Mouse (Mus musculus) stomach, embryonic 16.5 days (tissue): Measurements from ENCODE around the gene Pla2g3. TPM values are rescaled to one million over a fixed set of nuclear protein-coding genes. Genes with fewer than 3 reads are reported as not detected.

Experiments used
- ATAC-seq: fragments of 200-750 bp; cut with Nextera tagmentation; 2 replicates; pipeline ENCODE4 v1.8.0; 2017; ENCODE audit warnings: moderate number of reproducible peaks, moderate TSS enrichment; ENCODE audit not compliant: insufficient read depth, low FRiP score
- H3K27ac ChIP-seq: fragments of 300-500 bp; sonication (generic); 2 replicates; pipeline ENCODE4 v1.5.1; 2014; ENCODE audit warnings: low read length
- H3K27me3 ChIP-seq: fragments of 300-500 bp; sonication (generic); 2 replicates; pipeline ENCODE4 v1.6.1; 2014; ENCODE audit warnings: low read length, control low read depth, mixed read lengths; ENCODE audit not compliant: control insufficient read depth, insufficient read depth
- H3K36me3 ChIP-seq: fragments of 300-500 bp; sonication (generic); 2 replicates; pipeline ENCODE4 v1.6.1; 2014; ENCODE audit warnings: low read length; ENCODE audit not compliant: control insufficient read depth, insufficient read depth
- H3K4me1 ChIP-seq: fragments of 300-500 bp; sonication (generic); 2 replicates; pipeline ENCODE4 v1.6.1; 2014; ENCODE audit warnings: low read length, control low read depth, mixed read lengths; ENCODE audit not compliant: control insufficient read depth, insufficient read depth
- H3K4me2 ChIP-seq: fragments of 300-500 bp; sonication (generic); 2 replicates; pipeline ENCODE4 v1.6.1; 2014; ENCODE audit warnings: low read depth, low read length, mixed read lengths
- H3K4me3 ChIP-seq: fragments of 300-500 bp; sonication (generic); replicated peaks from 2 replicates; pipeline ENCODE4 v1.5.1; 2014; ENCODE audit warnings: mild to moderate bottlenecking, low read length
- H3K9ac ChIP-seq: fragments of 300-500 bp; sonication (generic); 2 replicates; pipeline ENCODE4 v1.6.1; 2014; ENCODE audit warnings: low read length
- H3K9me3 ChIP-seq: fragments of 300-500 bp; sonication (generic); replicated peaks from 2 replicates; pipeline ENCODE4 v1.6.1; 2016; ENCODE audit warnings: low read length, control low read depth; ENCODE audit not compliant: control insufficient read depth
- WGBS: fragments of 180-500 bp; shearing (Covaris S2); extraction: QIAGEN DNeasy Blood & Tissue Kit; methylation state at CpG from one replicate; pipeline ENCODE4 v1.1.7; 2014; 5-methylcytosine and 5-hydroxymethylcytosine counted together
- polyA plus RNA-seq: library from polyadenylated mRNA; unstranded; fragments of >200 nt; fragmentation: Nextera tagmentation; extraction: Ambion mirVana; gene quantifications from 2 replicates; pipeline ENCODE4 v1.2.1, GENCODE M21; 2015

Pla2g3 gene
- polyA plus RNA-seq, 1 experiment from 2014 or later: 1.8 TPM

DNA sequence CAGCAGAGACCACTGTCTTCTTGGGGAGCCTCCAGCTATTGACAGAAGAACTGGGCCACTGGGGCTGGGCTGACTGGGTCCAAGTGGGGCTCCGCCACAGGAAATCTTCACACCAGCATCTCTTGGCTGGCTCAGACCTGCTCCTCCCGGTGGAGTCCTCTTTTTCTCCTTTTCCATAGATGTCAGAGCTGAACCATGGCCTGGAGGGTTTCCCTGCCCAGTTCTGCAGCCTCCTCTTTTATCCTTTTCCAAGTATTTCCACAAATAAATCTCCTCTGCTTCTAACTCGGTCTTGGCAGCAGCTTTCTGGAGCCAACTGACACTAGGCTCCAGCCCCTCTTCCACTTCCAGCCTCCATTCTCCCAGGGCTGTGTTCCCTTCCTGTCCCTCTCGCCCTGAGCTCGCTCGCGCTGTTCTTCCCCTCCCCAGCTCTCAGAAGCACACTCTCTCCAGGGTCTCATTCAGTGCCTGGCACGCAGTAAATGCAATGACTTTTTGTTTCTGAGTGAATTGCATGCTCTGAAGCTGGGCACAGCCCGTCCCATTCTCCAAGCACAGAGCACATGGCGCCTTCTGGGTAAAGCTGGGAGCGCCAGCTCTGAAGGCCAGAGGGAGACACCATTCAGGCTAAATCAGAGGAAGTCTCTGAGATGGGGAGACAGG, 4.0 kb upstream of the Pla2g3 start:
- Histone ChIP-seq H3K27me3 (no peaks in the 10 kb centered on the region), H3K27ac (no peak overlapping the region), H3K9me3 (no peaks in the 10 kb centered on the region), H3K4me2 (no peak overlapping the region), H3K4me3 (no peak overlapping the region), H3K4me1 (0 out of 2 replicates have a peak, but pooled peaks cover 3% of the 10 kb centered on the region), H3K9ac (no peak overlapping the region), H3K36me3 (no peaks in the 10 kb centered on the region)
- 59% methylated on average over 11 of the region's 11 CpGs for WGBS
- ATAC-seq: no peak

DNA sequence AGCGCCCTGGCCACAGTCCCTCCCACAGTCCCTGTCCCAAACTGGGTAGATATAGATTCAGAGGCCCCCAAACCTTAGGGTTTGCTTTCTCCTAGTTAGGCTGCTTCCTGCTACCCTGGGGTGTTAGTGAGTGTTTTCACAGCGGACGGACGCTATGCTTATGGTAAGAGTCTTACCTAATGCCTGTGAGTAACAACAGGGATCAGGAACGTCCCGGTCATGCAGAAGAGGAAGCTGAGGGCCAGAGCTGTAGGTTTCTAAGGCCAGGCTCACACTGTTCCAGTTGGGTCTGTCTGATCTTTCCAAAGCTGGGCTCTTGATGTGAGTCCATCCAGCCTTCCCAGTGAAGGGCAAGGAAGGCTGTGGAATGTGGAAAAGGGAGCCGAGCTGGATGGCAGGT, 1.7 kb upstream of the Pla2g3 start:
- Histone ChIP-seq H3K36me3 (no peaks in the 10 kb centered on the region), H3K4me3 (no peak overlapping the region), H3K27ac (peak overlapping the region; percentile 34), H3K4me2 (no peak overlapping the region), H3K4me1 (0 out of 2 replicates have a peak, but pooled peaks cover 3% of the 10 kb centered on the region), H3K27me3 (no peaks in the 10 kb centered on the region), H3K9me3 (no peaks in the 10 kb centered on the region), H3K9ac (peak overlapping the region; percentile 42; the same call in 1 of the 2 replicates)
- 69% methylated on average over 7 of the region's 7 CpGs for WGBS
- no peak for ATAC-seq

DNA sequence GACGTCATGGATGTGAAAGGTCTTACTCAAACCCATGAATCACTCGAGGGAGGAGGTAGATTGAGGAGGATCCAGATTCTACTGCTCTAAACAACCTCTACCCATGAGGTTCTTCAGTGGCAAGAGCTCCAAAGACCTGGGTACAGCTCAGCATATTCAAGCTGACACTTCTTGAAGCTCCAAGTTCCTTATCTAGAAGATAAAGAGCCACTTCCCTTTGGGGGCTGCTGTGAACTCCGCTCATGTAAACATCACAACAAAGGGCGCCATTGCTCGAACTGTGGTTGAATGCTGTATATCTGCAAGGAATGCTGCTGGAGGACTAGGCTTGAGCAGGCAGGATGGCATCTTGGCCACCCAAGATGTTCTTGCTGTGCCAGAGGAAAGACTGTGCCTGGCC, 952 bp downstream of the Pla2g3 start:
- Histone ChIP-seq H3K9ac (no peak overlapping the region), H3K9me3 (no peaks in the 10 kb centered on the region), H3K4me1 (0 out of 2 replicates have a peak, but pooled peaks cover 3% of the 10 kb centered on the region), H3K27me3 (no peaks in the 10 kb centered on the region), H3K36me3 (no peaks in the 10 kb centered on the region), H3K4me3 (no peak overlapping the region), H3K4me2 (no peak overlapping the region), H3K27ac (no peak overlapping the region)
- ATAC-seq: no peak
- WGBS: 63% methylated on average over 5 of the region's 5 CpGs

DNA sequence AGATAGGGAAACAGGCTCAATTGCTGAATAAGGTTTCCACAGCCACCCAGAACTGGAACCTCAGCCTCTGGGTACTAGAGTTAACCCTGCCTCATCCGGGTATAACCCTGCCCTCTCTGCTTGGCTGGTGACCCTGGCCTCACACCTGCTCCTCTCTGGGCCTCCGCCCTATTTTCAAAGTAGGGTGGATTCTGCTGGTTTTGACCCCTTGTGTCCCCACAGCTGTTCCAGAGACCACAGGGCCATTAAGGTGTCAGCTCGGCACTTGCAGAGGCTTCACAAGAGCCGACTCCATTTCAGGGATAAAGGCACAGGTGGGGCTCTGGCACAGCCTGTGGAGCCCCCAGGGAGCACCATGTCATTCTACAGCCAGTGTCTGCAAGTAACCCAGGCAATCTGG, 4.7 kb downstream of the Pla2g3 start:
- no peak overlapping the region for H3K4me2 ChIP-seq
- no peaks in the 10 kb centered on the region for H3K36me3 ChIP-seq
- H3K9me3 ChIP-seq: no peaks in the 10 kb centered on the region
- H3K27me3 ChIP-seq: no peaks in the 10 kb centered on the region
- 54% methylated on average over 4 of the region's 4 CpGs for WGBS
- no peak overlapping the region for H3K27ac ChIP-seq
- no peak for ATAC-seq
- 0 out of 2 replicates have a peak, but pooled peaks cover 2% of the 10 kb centered on the region for H3K4me1 ChIP-seq
- no peak overlapping the region for H3K4me3 ChIP-seq
- H3K9ac ChIP-seq: no peak overlapping the region

DNA sequence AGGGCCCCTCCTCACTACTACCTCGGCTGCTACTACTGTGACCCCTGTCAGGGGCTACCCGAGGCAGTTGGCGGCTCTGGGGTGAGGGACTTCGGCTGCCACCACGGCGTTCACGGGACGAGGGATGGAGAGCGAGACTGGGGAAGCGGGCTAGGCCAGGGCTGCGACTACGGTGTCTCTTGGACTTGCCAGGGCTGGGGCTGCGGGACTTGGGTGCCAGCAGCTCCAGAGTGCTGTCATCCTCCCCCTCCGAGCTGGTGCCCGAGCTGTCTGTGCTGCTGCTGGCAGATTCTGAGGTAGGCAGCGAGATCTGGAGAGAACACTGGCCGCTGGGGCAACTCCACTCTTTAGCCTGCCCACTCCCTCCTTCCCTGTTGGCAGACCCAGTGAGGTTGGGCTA, 6.8 kb downstream of the Pla2g3 start:
- no peaks in the 10 kb centered on the region for H3K27me3 ChIP-seq
- H3K4me1 ChIP-seq: no peaks in the 10 kb centered on the region
- WGBS: 73% methylated on average over 17 of the region's 17 CpGs
- H3K36me3 ChIP-seq: no peaks in the 10 kb centered on the region
- 0 out of 2 replicates have a peak overlapping the region, but pooled peaks have one; percentile 44 for H3K9ac ChIP-seq
- H3K4me3 ChIP-seq: no peak overlapping the region
- no peak overlapping the region for H3K27ac ChIP-seq
- H3K9me3 ChIP-seq: no peaks in the 10 kb centered on the region
- no peak for ATAC-seq
- H3K4me2 ChIP-seq: no peak overlapping the region

DNA sequence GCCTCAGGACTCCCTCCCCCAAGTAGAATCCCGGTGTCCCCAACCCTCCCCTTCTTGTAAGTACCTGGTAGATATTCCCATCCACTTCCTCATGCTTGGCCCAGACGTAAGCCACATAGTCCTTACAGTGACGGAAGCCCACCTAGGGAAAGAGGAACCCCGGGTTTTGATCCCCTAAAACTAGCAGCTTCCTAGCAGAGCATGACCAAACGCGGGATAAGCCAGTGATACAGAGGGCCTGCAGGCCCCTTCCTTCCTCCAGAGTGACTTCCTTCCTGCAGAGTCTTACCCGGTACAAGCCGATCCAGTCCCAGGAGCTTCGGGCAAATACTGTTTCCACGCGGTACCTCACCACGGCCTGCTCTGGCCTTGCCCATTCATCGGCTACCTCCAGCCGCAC, 7.4 kb downstream of the Pla2g3 start:
- 83% methylated on average over 14 of the region's 14 CpGs for WGBS
- no peaks in the 10 kb centered on the region for H3K9me3 ChIP-seq
- no peak overlapping the region for H3K4me3 ChIP-seq
- no peak for ATAC-seq
- H3K9ac ChIP-seq: no peak overlapping the region
- H3K27ac ChIP-seq: no peak overlapping the region
- H3K4me1 ChIP-seq: no peaks in the 10 kb centered on the region
- no peaks in the 10 kb centered on the region for H3K36me3 ChIP-seq
- no peaks in the 10 kb centered on the region for H3K27me3 ChIP-seq
- no peak overlapping the region for H3K4me2 ChIP-seq

DNA sequence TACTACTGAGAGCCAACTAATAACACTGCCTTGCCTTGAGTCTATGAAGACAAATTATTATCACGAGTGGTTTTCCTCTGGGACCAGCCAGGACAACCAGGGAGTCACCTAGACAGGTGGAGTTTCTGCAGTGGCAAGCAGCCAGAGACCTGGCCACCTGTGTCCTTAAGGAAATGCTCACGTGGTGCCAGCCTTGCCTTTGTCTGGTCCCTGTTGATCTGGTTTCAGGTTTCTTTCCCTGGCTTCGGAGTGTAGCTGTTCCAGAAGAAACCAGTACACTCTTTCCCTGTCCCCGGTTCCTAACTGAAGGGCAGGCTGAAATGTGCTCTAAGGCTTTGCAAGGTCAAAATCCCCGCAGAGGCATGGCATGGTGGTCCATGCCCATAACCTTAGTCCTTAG, 8.7 kb downstream of the Pla2g3 start:
- Histone ChIP-seq H3K4me1 (no peaks in the 10 kb centered on the region), H3K9ac (no peak overlapping the region), H3K4me3 (no peak overlapping the region), H3K36me3 (no peaks in the 10 kb centered on the region), H3K27ac (no peak overlapping the region; the same call in 1 of the 2 replicates), H3K4me2 (no peak overlapping the region), H3K9me3 (no peaks in the 10 kb centered on the region), H3K27me3 (no peaks in the 10 kb centered on the region)
- WGBS: 46% methylated on average over 5 of the region's 5 CpGs
- peak; percentile 62; the same call in 1 of the 2 replicates for ATAC-seq

DNA sequence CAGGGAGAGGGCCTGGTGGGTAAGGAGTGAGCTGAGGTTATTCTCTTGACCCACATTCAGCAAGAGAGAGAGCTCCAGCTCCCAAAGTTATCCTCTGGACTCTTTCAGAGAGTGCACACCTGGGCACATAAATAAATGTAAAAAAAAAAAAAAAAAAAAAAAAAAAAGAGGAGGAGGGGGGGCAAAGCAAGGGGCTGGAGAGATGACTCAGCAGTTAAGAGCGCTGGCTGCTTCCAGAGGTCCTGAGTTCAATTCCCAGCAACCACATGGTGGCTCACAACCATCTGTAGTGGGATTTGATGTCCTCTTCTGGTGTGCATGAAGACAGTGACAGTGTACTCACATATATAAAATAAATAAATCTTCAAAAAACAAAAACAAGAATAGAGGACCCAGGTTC, 9.2 kb downstream of the Pla2g3 start:
- H3K27ac ChIP-seq: no peak overlapping the region

DNA sequence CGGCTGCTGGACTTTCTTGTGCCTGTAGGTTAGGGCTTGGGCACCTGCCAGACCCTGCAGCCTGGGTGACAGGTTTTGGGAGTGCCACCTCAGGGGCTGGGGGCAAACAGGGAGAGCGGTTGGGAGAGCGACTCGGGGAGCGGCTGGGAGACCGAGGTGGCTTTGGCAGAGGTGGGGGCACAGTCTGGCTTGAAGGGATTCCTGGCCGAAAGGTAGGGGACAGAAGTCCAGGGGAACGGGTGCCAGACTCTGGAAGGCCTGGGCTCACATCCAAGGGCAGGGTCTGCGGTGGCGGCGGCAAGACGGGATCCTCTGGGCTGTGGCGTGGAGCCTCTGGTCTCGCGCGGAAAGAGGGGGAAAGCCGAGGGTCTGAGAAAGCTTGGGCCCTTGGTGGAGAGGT, 14.0 kb downstream of the Pla2g3 start:
- Histone ChIP-seq H3K36me3 (no peaks in the 10 kb centered on the region), H3K27me3 (no peaks in the 10 kb centered on the region), H3K4me1 (no peaks in the 10 kb centered on the region), H3K9ac (no peak overlapping the region), H3K4me2 (no peak overlapping the region), H3K27ac (no peak overlapping the region), H3K4me3 (no peak overlapping the region), H3K9me3 (no peaks in the 10 kb centered on the region)
- ATAC-seq: no peak
- WGBS: 74% methylated on average over 17 of the region's 17 CpGs

More for the DNA sequence above, 9.2 kb downstream of the Pla2g3 start:
- 83% methylated on average over 1 of the region's 1 CpGs for WGBS
- no peaks in the 10 kb centered on the region for H3K9me3 ChIP-seq
- no peak overlapping the region for H3K4me3 ChIP-seq
- H3K9ac ChIP-seq: no peak overlapping the region
- H3K36me3 ChIP-seq: no peaks in the 10 kb centered on the region
- H3K4me2 ChIP-seq: no peak overlapping the region
- ATAC-seq: no peak
- H3K27me3 ChIP-seq: no peaks in the 10 kb centered on the region
- H3K4me1 ChIP-seq: no peaks in the 10 kb centered on the region
